Mouse (Mus musculus) testis, adult 2 months (tissue): ENCODE results near the gene B230307C23Rik. TPM values are rescaled to one million over a fixed set of nuclear protein-coding genes. Genes with fewer than 3 reads are reported as not detected.
A peak's percentile ranks its signal among the peaks of the same experiment; 100 is the strongest.
"Not testable (repeated sequence)": the region's sequence is repeated elsewhere in the genome, so short reads cannot be mapped to it uniquely, and the experiment has no call there.

Experiments
- H3K27ac ChIP-seq: fragments of 200-500 bp; 2 replicates; pipeline ENCODE4 v1.5.1; 2012; ENCODE audit warnings: low read depth, low read length; ENCODE audit not compliant: control insufficient read depth, insufficient read depth
- H3K27me3 ChIP-seq: fragments of 200-500 bp; 2 replicates; pipeline ENCODE4 v1.6.1; 2012; ENCODE audit warnings: mild to moderate bottlenecking, low read length, moderate library complexity; ENCODE audit not compliant: control insufficient read depth, insufficient read depth
- H3K36me3 ChIP-seq: fragments of 200-500 bp; 2 replicates; pipeline ENCODE4 v1.6.1; 2012; ENCODE audit warnings: mild to moderate bottlenecking, low read length; ENCODE audit not compliant: control insufficient read depth, insufficient read depth
- H3K4me1 ChIP-seq: fragments of 200-500 bp; 2 replicates; pipeline ENCODE4 v1.6.1; 2012; ENCODE audit warnings: low read length; ENCODE audit not compliant: control insufficient read depth, insufficient read depth
- H3K4me3 ChIP-seq: fragments of 200-500 bp; 2 replicates; pipeline ENCODE4 v1.5.1; 2012; ENCODE audit warnings: low read depth, mild to moderate bottlenecking, low read length, moderate library complexity, mixed read lengths; ENCODE audit not compliant: control insufficient read depth
- CTCF ChIP-seq: fragments of 200-500 bp; IDR thresholded peaks from 2 replicates; pipeline ENCODE4 v1.5.1; 2012; ENCODE audit warnings: low read depth, mild to moderate bottlenecking, inconsistent platforms, low read length, moderate library complexity; ENCODE audit not compliant: control insufficient read depth, insufficient read depth, insufficient replicate concordance
- POLR2A ChIP-seq: fragments of 200-500 bp; IDR thresholded peaks from 2 replicates; pipeline ENCODE4 v1.6.1; 2012; ENCODE audit warnings: low read depth, mild to moderate bottlenecking, inconsistent platforms, low read length, moderate library complexity; ENCODE audit not compliant: control insufficient read depth
- polyA plus RNA-seq: library from polyadenylated mRNA; depleted of rRNA; stranded (reverse); fragments of >200 nt; gene quantifications from 2 replicates; pipeline ENCODE4 v1.2.3, GENCODE M21; 2012

Gene B230307C23Rik
- polyA plus RNA-seq, 1 experiment = 6.2 TPM

- no peak for TF ChIP-seq POLR2A
- TF ChIP-seq CTCF = no peak
- H3K4me1 ChIP-seq = no peaks in the 10 kb centered on the region
- H3K4me3 ChIP-seq = no peak overlapping the region
- H3K27me3 ChIP-seq = no peaks in the 10 kb centered on the region
- H3K36me3 ChIP-seq = no peaks in the 10 kb centered on the region
- H3K27ac ChIP-seq = no peak overlapping the region
Observed at GRCm38 (mm10) chr16:97977277-97977676, 19.8 kb upstream of the B230307C23Rik start.

GRCm38 (mm10) chr16:97977722-97978121 is 19.4 kb upstream of the B230307C23Rik start:
- H3K27ac ChIP-seq = no peak overlapping the region
- no peak overlapping the region for H3K4me3 ChIP-seq
- no peak for TF ChIP-seq CTCF
- no peak for TF ChIP-seq POLR2A
- no peaks in the 10 kb centered on the region for H3K4me1 ChIP-seq
- H3K27me3 ChIP-seq = no peaks in the 10 kb centered on the region
- no peaks in the 10 kb centered on the region for H3K36me3 ChIP-seq

- no peaks in the 10 kb centered on the region for H3K4me1 ChIP-seq
- no peaks in the 10 kb centered on the region for H3K36me3 ChIP-seq
- no peaks in the 10 kb centered on the region for H3K27me3 ChIP-seq
- H3K27ac ChIP-seq = no peak overlapping the region
- H3K4me3 ChIP-seq = no peak overlapping the region
- TF ChIP-seq CTCF (no peak), POLR2A (no peak)
Observed at GRCm38 (mm10) chr16:97981362-97981761, 15.8 kb upstream of the B230307C23Rik start.

GRCm38 (mm10) chr16:97984589-97984988 is 12.5 kb upstream of the B230307C23Rik start:
- TF ChIP-seq CTCF (no peak), POLR2A (no peak)
- Histone ChIP-seq H3K4me1 (no peaks in the 10 kb centered on the region), H3K4me3 (no peak overlapping the region), H3K27me3 (no peaks in the 10 kb centered on the region), H3K27ac (no peak overlapping the region), H3K36me3 (no peaks in the 10 kb centered on the region)

- H3K27ac ChIP-seq = no peak overlapping the region
- H3K36me3 ChIP-seq = no peaks in the 10 kb centered on the region
- H3K4me3 ChIP-seq = no peak overlapping the region
- TF ChIP-seq POLR2A = no peak
- TF ChIP-seq CTCF = no peak
- H3K4me1 ChIP-seq = peaks cover under 1% of the 10 kb centered on the region; the same call in 1 of the 2 replicates
- H3K27me3 ChIP-seq = no peaks in the 10 kb centered on the region
Observed at GRCm38 (mm10) chr16:97991517-97991916, 5.6 kb upstream of the B230307C23Rik start.

- not testable (repeated sequence) for H3K36me3 ChIP-seq, H3K4me3 ChIP-seq, H3K4me1 ChIP-seq, H3K27ac ChIP-seq, H3K27me3 ChIP-seq
Observed at GRCm38 (mm10) chr16:97992477-97992876, 4.6 kb upstream of the B230307C23Rik start.

GRCm38 (mm10) chr16:97995849-97996615 is 1.1 kb upstream of the B230307C23Rik start:
- Histone ChIP-seq H3K4me3 (no peak overlapping the region), H3K27ac (peak overlapping the region; percentile 82), H3K36me3 (no peaks in the 10 kb centered on the region), H3K4me1 (peaks cover 6% of the 10 kb centered on the region), H3K27me3 (no peaks in the 10 kb centered on the region)
- TF ChIP-seq CTCF (no peak), POLR2A (no peak)

GRCm38 (mm10) chr16:97997383-97997731 is 242 bp downstream of the B230307C23Rik start:
- 0 out of 2 replicates have a peak overlapping the region, but pooled peaks have one; percentile 36 for H3K27ac ChIP-seq
- not testable (repeated sequence) for H3K4me1 ChIP-seq, H3K27me3 ChIP-seq, H3K36me3 ChIP-seq
- H3K4me3 ChIP-seq = peak overlapping the region; percentile 86

GRCm38 (mm10) chr16:98022081-98022480 is 25.0 kb downstream of the B230307C23Rik start:
- Histone ChIP-seq H3K4me1 (no peaks in the 10 kb centered on the region), H3K27me3 (no peaks in the 10 kb centered on the region), H3K27ac (no peak overlapping the region), H3K36me3 (no peaks in the 10 kb centered on the region), H3K4me3 (no peak overlapping the region)
- no peak for TF ChIP-seq CTCF
- TF ChIP-seq POLR2A = no peak
